Mouse (Mus musculus) hindbrain, embryonic 14.5 days (tissue): ENCODE data around the gene Card11. TPM values are rescaled to one million over a fixed set of nuclear protein-coding genes. Genes with fewer than 3 reads are reported as not detected.

Source experiments
- ATAC-seq: fragments of 200-750 bp; cut with Nextera tagmentation; 2 replicates; pipeline ENCODE4 v1.8.0; 2017; ENCODE audit warnings: moderate number of reproducible peaks, mild to moderate bottlenecking, moderate TSS enrichment, moderate library complexity; ENCODE audit not compliant: low FRiP score
- DNase-seq: peaks from one replicate; pipeline ENCODE4 v3.0.0-alpha.2; 2015; ENCODE audit warnings: low spot score
- H3K27ac ChIP-seq: fragments of 300-500 bp; sonication (generic); 2 replicates; pipeline ENCODE4 v1.5.1; 2014; ENCODE audit warnings: mild to moderate bottlenecking, moderate library complexity
- H3K27me3 ChIP-seq: fragments of 300-500 bp; sonication (generic); 2 replicates; pipeline ENCODE4 v1.6.1; 2014; ENCODE audit warnings: mild to moderate bottlenecking, low read length, mixed read lengths; ENCODE audit not compliant: control insufficient read depth, insufficient read depth
- H3K36me3 ChIP-seq: fragments of 300-500 bp; sonication (generic); replicated peaks from 2 replicates; pipeline ENCODE4 v1.6.1; 2014; ENCODE audit not compliant: control insufficient read depth, insufficient read depth
- H3K4me1 ChIP-seq: fragments of 300-500 bp; sonication (generic); replicated peaks from 2 replicates; pipeline ENCODE4 v1.6.1; 2014; ENCODE audit warnings: antibody characterized with exemption, low read length, mixed read lengths; ENCODE audit not compliant: control insufficient read depth, insufficient read depth
- H3K4me2 ChIP-seq: fragments of 300-500 bp; sonication (generic); replicated peaks from 2 replicates; pipeline ENCODE4 v1.6.1; 2014; ENCODE audit warnings: mild to moderate bottlenecking, moderate library complexity
- H3K4me3 ChIP-seq: fragments of 300-500 bp; sonication (generic); replicated peaks from 2 replicates; pipeline ENCODE4 v1.5.1; 2014; ENCODE audit warnings: mild to moderate bottlenecking, low read length
- H3K9ac ChIP-seq: fragments of 300-500 bp; sonication (generic); 2 replicates; pipeline ENCODE4 v1.6.1; 2014
- H3K9me3 ChIP-seq: fragments of 300-500 bp; sonication (generic); 2 replicates; pipeline ENCODE4 v1.6.1; 2016; ENCODE audit warnings: low read length; ENCODE audit not compliant: control insufficient read depth
- WGBS: fragments of 180-500 bp; shearing (Covaris S2); extraction: QIAGEN DNeasy Blood & Tissue Kit; methylation state at CpG from one replicate; pipeline ENCODE4 v1.1.7; 2014; 5-methylcytosine and 5-hydroxymethylcytosine counted together
- polyA plus RNA-seq: library from polyadenylated mRNA; unstranded; fragments of >200 nt; fragmentation: Nextera tagmentation; extraction: Ambion mirVana; gene quantifications from 2 replicates; pipeline ENCODE4 v1.2.1, GENCODE M21; 2014

Card11 gene
- polyA plus RNA-seq, 1 experiment from 2014 or later, result 0.11 TPM

DNA sequence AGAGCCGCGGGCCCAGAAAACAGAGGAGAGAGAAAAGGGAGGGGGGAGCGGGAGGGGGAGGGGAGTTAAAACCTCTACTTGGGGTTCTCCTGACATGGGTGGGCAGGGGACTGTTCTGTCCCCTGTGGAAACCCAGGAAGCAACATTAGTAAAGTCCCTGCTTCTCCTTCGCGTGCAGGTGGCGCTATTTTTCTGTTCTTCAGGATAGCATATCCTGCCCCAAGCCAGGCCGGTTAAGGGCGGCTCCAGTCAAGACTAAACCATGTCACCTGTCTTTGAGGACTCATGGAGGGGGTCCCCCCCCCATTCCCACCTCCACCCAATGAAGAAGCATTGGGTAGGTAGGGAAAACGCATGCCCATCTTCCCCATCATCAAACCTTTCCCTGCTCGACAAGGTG lies 109.3 kb downstream of the Card11 start:
- no peak for DNase-seq
- 52% methylated on average over 10 of the region's 10 CpGs for WGBS

DNA sequence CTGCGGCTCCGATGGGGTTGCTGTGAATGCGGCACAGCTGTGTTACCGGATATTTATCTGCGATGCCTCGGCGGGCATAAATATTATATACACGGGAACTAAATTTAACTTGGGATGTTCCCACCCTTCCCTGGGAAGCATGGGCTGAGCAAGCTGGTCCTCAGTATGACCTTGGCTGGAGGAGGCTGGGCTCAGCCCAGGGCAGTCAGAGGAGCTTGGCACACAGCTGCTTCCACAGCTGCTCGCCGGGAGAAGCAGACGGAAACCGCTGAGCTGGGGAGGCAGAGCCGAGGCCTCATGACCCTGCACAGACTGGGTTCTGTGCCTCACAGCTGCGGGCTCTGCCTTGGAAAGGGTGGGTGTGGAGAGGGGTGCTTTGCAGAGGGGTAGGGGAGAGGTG lies 110.3 kb downstream of the Card11 start:
- 0 out of 2 replicates have a peak, but pooled peaks have one; percentile 17 for ATAC-seq
- DNase-seq, result no peak
- no peaks in the 10 kb centered on the region; the same call in 1 of the 2 replicates for H3K4me1 ChIP-seq
- H3K27ac ChIP-seq, result no peak overlapping the region
- no peak overlapping the region for H3K9ac ChIP-seq
- H3K27me3 ChIP-seq, result no peaks in the 10 kb centered on the region
- H3K4me3 ChIP-seq, result no peak overlapping the region
- H3K36me3 ChIP-seq, result no peaks in the 10 kb centered on the region
- WGBS, result 51% methylated on average over 14 of the region's 14 CpGs
- H3K9me3 ChIP-seq, result no peaks in the 10 kb centered on the region
- H3K4me2 ChIP-seq, result no peak overlapping the region

More for the DNA sequence above, 109.3 kb downstream of the Card11 start:
- Histone ChIP-seq H3K4me1 (no peaks in the 10 kb centered on the region; the same call in 1 of the 2 replicates), H3K4me3 (no peak overlapping the region), H3K27me3 (no peaks in the 10 kb centered on the region), H3K9me3 (no peaks in the 10 kb centered on the region), H3K9ac (no peak overlapping the region), H3K4me2 (no peak overlapping the region), H3K36me3 (no peaks in the 10 kb centered on the region), H3K27ac (no peak overlapping the region)
- no peak for ATAC-seq

DNA sequence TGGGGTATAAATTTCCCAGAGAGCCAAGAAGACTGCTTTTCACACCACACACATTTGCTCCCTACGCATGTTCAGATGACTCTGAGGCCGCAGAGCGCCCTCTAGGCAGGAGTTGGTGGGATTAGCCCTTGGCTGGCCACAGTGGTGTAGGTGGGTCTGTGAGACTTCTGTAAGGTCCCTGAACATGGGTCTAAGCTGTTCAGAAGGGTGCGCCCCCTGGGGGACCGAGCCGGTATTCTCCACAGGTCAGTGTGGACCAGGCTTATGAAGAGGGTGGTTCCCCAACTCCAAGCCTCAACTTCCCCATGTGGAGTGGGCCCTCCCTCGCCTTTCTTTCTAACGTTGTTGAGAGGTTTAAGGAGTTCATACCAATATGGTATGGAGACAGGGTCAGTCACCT lies 110.8 kb downstream of the Card11 start:
- Histone ChIP-seq H3K27ac (no peak overlapping the region), H3K27me3 (no peaks in the 10 kb centered on the region), H3K9me3 (no peaks in the 10 kb centered on the region), H3K4me2 (no peak overlapping the region), H3K4me1 (peaks cover 3% of the 10 kb centered on the region; the same call in 1 of the 2 replicates), H3K9ac (no peak overlapping the region), H3K4me3 (no peak overlapping the region), H3K36me3 (no peaks in the 10 kb centered on the region)
- 44% methylated on average over 8 of the region's 8 CpGs for WGBS
- no peak for DNase-seq
- no peak for ATAC-seq

DNA sequence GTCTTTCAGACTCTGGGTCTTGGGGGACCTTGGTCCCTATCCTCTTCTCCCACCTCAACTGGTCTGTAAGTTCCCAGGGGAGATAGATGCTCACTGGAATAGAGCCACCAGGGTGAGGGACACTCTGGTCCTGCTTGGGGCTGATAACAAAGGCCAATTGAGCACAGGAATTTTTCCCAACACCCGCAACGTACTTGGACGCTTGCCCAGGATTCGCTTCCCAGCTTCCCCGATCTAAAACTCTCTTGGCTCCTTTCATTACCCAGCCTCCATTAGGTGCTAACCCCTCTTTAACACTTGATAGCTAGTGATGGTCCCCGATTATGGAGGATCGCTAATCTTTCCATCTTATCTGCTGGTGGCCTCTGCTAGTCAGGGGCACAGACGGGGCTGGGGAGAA lies 112.5 kb downstream of the Card11 start:
- Histone ChIP-seq H3K9me3 (no peaks in the 10 kb centered on the region), H3K27me3 (no peaks in the 10 kb centered on the region), H3K36me3 (no peaks in the 10 kb centered on the region), H3K9ac (no peak overlapping the region), H3K27ac (no peak overlapping the region), H3K4me1 (peaks cover 3% of the 10 kb centered on the region; the same call in 1 of the 2 replicates), H3K4me3 (no peak overlapping the region), H3K4me2 (no peak overlapping the region)
- WGBS, result 61% methylated on average over 8 of the region's 8 CpGs
- DNase-seq (no peak), ATAC-seq (no peak)

DNA sequence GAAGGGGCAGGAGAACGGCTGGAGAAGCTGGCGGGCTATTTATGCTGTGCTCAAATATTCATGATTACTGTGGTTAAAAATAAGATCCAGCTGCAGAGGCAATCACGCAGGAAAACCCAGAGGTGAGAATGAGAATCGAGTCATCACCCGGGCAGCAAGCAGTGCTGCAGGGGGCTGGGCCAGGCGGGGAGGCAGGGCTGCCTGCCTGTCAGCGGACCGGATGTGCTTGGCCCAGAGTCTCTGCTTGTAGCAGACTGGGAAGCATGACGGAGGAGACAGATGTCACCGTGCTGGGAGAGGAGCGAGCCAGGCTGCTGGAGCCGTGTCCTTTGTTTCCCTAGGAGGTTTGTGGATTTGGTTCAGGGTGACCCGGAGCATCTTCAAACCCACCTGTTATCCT lies 115.4 kb downstream of the Card11 start:
- 49% methylated on average over 13 of the region's 13 CpGs for WGBS
- H3K27me3 ChIP-seq, result no peaks in the 10 kb centered on the region
- H3K4me2 ChIP-seq, result no peak overlapping the region
- peaks cover 3% of the 10 kb centered on the region; the same call in 1 of the 2 replicates for H3K4me1 ChIP-seq
- H3K27ac ChIP-seq, result no peak overlapping the region
- DNase-seq, result no peak
- no peaks in the 10 kb centered on the region for H3K36me3 ChIP-seq
- no peak overlapping the region for H3K4me3 ChIP-seq
- no peak overlapping the region for H3K9ac ChIP-seq
- no peaks in the 10 kb centered on the region for H3K9me3 ChIP-seq
- no peak for ATAC-seq

DNA sequence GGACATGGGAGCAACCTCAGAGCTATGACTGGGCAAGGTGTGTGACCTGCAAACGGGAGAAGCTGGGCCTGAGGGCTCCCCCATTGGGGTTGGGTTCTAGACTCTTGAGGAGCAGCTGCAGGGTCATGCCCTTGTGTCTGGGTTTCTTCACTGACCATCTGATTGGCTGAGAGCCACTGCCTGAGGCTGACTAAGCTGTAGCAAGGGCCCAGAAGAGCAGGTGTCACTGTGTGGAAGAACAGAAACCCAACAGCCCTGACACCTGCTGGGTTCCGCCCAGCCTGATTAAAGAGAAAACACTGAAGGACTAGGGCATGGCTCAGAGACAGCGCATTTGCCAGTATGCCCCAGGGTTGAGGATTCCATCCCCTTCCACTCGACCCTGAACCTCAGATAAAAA lies 118.0 kb downstream of the Card11 start:
- WGBS, result 75% methylated on average over 4 of the region's 4 CpGs
- no peak overlapping the region for H3K4me2 ChIP-seq
- no peak for DNase-seq

DNA sequence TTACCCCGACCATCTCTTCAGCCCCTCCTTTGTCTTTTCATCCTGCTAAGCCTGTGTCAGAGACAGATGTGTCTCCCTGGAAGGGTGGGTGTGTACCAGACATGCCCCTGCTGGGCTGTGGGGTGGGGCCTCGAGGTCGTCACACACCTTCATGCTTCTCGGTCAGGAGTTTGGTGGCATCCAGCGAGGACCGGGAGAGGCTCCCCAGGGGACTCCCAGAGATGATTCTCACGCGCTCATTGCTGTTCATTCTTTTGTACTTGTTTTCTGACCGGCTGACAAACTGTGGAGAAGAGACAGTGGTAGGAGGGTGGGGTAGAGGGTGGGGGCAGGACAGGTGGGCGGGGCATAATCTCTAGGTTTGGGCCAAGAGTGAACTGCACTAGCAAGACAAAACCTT lies 120.2 kb downstream of the Card11 start:
- H3K4me3 ChIP-seq, result no peak overlapping the region
- DNase-seq (no peak), ATAC-seq (no peak)
- H3K27me3 ChIP-seq, result no peaks in the 10 kb centered on the region
- no peak overlapping the region for H3K27ac ChIP-seq
- H3K9me3 ChIP-seq, result no peaks in the 10 kb centered on the region
- H3K4me2 ChIP-seq, result no peak overlapping the region
- WGBS, result 41% methylated on average over 10 of the region's 10 CpGs
- no peaks in the 10 kb centered on the region for H3K36me3 ChIP-seq
- 0 out of 2 replicates have a peak, but pooled peaks cover 3% of the 10 kb centered on the region for H3K4me1 ChIP-seq
- no peak overlapping the region for H3K9ac ChIP-seq

More for the DNA sequence above, 118.0 kb downstream of the Card11 start:
- H3K9ac ChIP-seq, result no peak overlapping the region
- 0 out of 2 replicates have a peak, but pooled peaks cover 3% of the 10 kb centered on the region for H3K4me1 ChIP-seq
- no peaks in the 10 kb centered on the region for H3K27me3 ChIP-seq
- H3K4me3 ChIP-seq, result no peak overlapping the region
- ATAC-seq, result no peak
- H3K9me3 ChIP-seq, result no peaks in the 10 kb centered on the region
- no peaks in the 10 kb centered on the region for H3K36me3 ChIP-seq
- no peak overlapping the region for H3K27ac ChIP-seq

DNA sequence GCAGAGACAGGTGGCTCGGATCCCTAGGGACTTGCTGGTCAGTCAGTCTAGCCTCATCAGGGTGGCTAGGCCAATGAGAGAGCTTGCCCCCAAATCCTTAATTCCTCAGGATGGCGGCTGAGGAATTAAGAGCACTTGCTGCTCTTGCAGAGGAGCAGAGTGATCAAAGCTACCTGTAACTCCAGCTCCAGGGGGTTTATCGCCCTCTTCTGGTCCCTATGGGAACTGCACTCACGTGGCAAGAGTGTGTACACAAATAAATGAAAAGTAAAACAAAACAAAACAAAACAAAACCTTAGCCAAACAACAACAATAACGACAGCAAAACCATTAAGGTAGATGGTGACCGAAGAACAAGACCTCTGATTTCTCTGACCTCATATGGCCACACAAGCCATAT lies 121.7 kb downstream of the Card11 start:
- Histone ChIP-seq H3K36me3 (no peaks in the 10 kb centered on the region), H3K9me3 (no peaks in the 10 kb centered on the region), H3K4me3 (no peak overlapping the region), H3K4me2 (no peak overlapping the region), H3K27ac (no peak overlapping the region), H3K4me1 (no peaks in the 10 kb centered on the region), H3K27me3 (0 out of 2 replicates have a peak, but pooled peaks cover 3% of the 10 kb centered on the region), H3K9ac (no peak overlapping the region)
- DNase-seq (no peak), ATAC-seq (no peak)
- WGBS, result 74% methylated on average over 6 of the region's 6 CpGs

DNA sequence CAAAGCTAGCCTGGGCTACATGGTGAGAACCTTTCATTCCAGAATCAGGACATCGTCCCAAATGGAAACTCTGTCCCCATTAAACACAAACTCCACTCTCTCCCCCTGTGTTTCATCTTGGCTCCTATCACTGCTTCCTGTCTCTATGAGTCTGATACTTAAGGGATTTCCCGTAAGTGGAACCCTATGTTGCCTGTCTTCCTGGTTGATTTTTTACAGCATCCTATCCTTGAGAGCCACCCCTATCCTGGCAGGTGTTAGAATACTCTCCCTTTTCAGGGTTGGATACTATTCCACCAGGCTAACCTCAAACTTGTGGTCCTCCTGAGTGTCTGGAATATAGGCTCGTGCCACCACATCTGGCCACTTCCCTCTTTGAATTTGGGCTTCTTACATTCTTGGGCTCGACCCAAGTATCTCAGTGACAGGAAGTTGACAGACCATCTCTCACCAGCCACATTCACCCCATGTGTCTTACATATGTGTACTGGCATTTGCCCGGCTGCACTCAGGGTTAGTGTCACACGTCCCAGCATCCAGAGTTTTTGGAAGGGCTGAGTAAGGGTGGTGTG lies 126.6 kb downstream of the Card11 start:
- Histone ChIP-seq H3K9me3 (no peaks in the 10 kb centered on the region), H3K27ac (no peak overlapping the region)

More for the DNA sequence above, 126.6 kb downstream of the Card11 start:
- no peak for ATAC-seq
- Histone ChIP-seq H3K4me1 (peaks cover 12% of the 10 kb centered on the region; the same call in 1 of the 2 replicates), H3K27me3 (0 out of 2 replicates have a peak, but pooled peaks cover 5% of the 10 kb centered on the region), H3K9ac (no peak overlapping the region), H3K4me3 (no peak overlapping the region), H3K4me2 (no peak overlapping the region), H3K36me3 (no peaks in the 10 kb centered on the region)
- no peak for DNase-seq
- WGBS, result 80% methylated on average over 6 of the region's 6 CpGs
